8 mouse cellular contexts compared by ENCODE assay signal in genomic region chr5:122770304-122770703, GRCm38 (mm10). TPM values are rescaled to one million over a fixed set of nuclear protein-coding genes. Genes with fewer than 3 reads are reported as not detected.
DNase-seq lines count a peak whose midpoint lies in the region; ATAC-seq lines count a peak whose summit lies in the region.

No protein-coding gene starts in this region.

- 0 out of 2 replicates have a peak overlapping the region, but pooled peaks have one; percentile 1 for H3K9ac ChIP-seq in embryonic facial prominence, embryonic 12.5 days

- H3K4me2 ChIP-seq in embryonic facial prominence, embryonic 12.5 days (replicated peaks), result no peak overlapping the region

- no peak overlapping the region for H3K4me3 ChIP-seq in embryonic facial prominence, embryonic 12.5 days
- H3K4me3 ChIP-seq in limb, embryonic 10.5 days, result no peak overlapping the region

- no peaks in the 10 kb centered on the region for H3K27me3 ChIP-seq in embryonic facial prominence, embryonic 12.5 days
- no peaks in the 10 kb centered on the region for H3K27me3 ChIP-seq in limb, embryonic 10.5 days (ENCODE audit: low read depth, poor library complexity, severe bottlenecking)

- H3K27ac ChIP-seq in embryonic facial prominence, embryonic 12.5 days, result peak overlapping the region; percentile 67
- H3K27ac ChIP-seq in limb, embryonic 10.5 days, result peak overlapping the region; percentile 65

- 51% methylated on average over 7 of the region's 7 CpGs for WGBS in embryonic facial prominence, embryonic 12.5 days
- 79% methylated on average over 7 of the region's 7 CpGs for WGBS in limb, embryonic 10.5 days

- H3K36me3 ChIP-seq in embryonic facial prominence, embryonic 12.5 days, result 0 out of 2 replicates have a peak, but pooled peaks cover 13% of the 10 kb centered on the region
- H3K36me3 ChIP-seq in limb, embryonic 10.5 days, result peaks cover 50% of the 10 kb centered on the region

- H3K4me1 ChIP-seq in embryonic facial prominence, embryonic 12.5 days, result peaks cover 10% of the 10 kb centered on the region
- peaks cover 23% of the 10 kb centered on the region for H3K4me1 ChIP-seq in limb, embryonic 10.5 days

- ATAC-seq in embryonic facial prominence, embryonic 12.5 days (ENCODE audit: insufficient number of reproducible peaks, insufficient read depth, low FRiP score, low TSS enrichment), result no peak

- peak; percentile 71 for DNase-seq in cerebellum, adult 11-12 months
- DNase-seq in cerebellum, adult 9-10 months, result no peak
- peak; percentile 79 for DNase-seq in 416B (ENCODE audit: low read depth)
- no peak for DNase-seq in limb, embryonic 10.5 days (ENCODE audit: low spot score)
- DNase-seq in skeletal muscle tissue, adult 2 months (ENCODE audit: low read depth, low spot score), result peak; percentile 56
- no peak for DNase-seq in natural killer cell, adult 2 months (ENCODE audit: low spot score in 2 of 2)
- DNase-seq in layer of hippocampus, adult 18-20 months (ENCODE audit: low spot score in 2 of 2), result no peak

- H3K9me3 ChIP-seq in embryonic facial prominence, embryonic 12.5 days, result no peaks in the 10 kb centered on the region
- H3K9me3 ChIP-seq in limb, embryonic 10.5 days (replicated peaks), result no peaks in the 10 kb centered on the region; the same call in 1 of the 2 replicates

RNA-seq across cellular contexts. Expression of gene Camkk2, which starts 8.9 kb away (rescaled TPM):
- polyA plus RNA-seq in embryonic facial prominence, embryonic 12.5 days (2016; fragmentation: Nextera tagmentation; extraction: Ambion mirVana), result 43.1 and 44.6 TPM in 2 replicates
- 29.3 and 30.0 TPM in 2 replicates for polyA plus RNA-seq in limb, embryonic 10.5 days (2016; fragmentation: Nextera tagmentation; extraction: Ambion mirVana)
- 100 to 1,000 TPM in 1 of 2 experiments, 10 to 100 TPM in 1; 94.9 to 103 TPM for total RNA-seq in layer of hippocampus, adult 18-20 months (2021)

RNA-seq across cellular contexts. Expression of gene Anapc5, which starts 50.8 kb away (rescaled TPM):
- 478 and 484 TPM in 2 replicates for polyA plus RNA-seq in embryonic facial prominence, embryonic 12.5 days (2016; fragmentation: Nextera tagmentation; extraction: Ambion mirVana)
- 489 and 505 TPM in 2 replicates for polyA plus RNA-seq in limb, embryonic 10.5 days (2016; fragmentation: Nextera tagmentation; extraction: Ambion mirVana)
- total RNA-seq in layer of hippocampus, adult 18-20 months (2021), result 100 to 1,000 TPM; 196 to 200 TPM

Comparison
In these comparisons a context has a peak if more than half of its experiments do, and no peak if none do; other contexts are left out.
1. DNase-seq: peak in cerebellum, adult 11-12 months (single experiment), 416B (single experiment) and skeletal muscle tissue, adult 2 months (single experiment); none in cerebellum, adult 9-10 months (single experiment), limb, embryonic 10.5 days (single experiment), natural killer cell, adult 2 months (0 of 2) and layer of hippocampus, adult 18-20 months (0 of 2).